8 mouse cellular contexts compared by ENCODE assay signal in genomic region chr4:133419312-133420004, GRCm38 (mm10). TPM values are rescaled to one million over a fixed set of nuclear protein-coding genes. Genes with fewer than 3 reads are reported as not detected.
DNase-seq lines count a peak whose midpoint lies in the region; ATAC-seq lines count a peak whose summit lies in the region.

No protein-coding gene starts in this region.

- H3K27ac ChIP-seq in midbrain, embryonic 10.5 days (replicated peaks) = no peak overlapping the region
- H3K27ac ChIP-seq in midbrain, embryonic 16.5 days (ENCODE audit: low read length) = no peak overlapping the region
- no peak overlapping the region for H3K27ac ChIP-seq in limb, embryonic 11.5 days (replicated peaks; ENCODE audit: low read depth, low read length)

- no peaks in the 10 kb centered on the region for H3K9me3 ChIP-seq in midbrain, embryonic 10.5 days (replicated peaks)
- H3K9me3 ChIP-seq in midbrain, embryonic 16.5 days (replicated peaks; ENCODE audit: control insufficient read depth, low read length, poor library complexity, severe bottlenecking) = no peaks in the 10 kb centered on the region
- no peaks in the 10 kb centered on the region for H3K9me3 ChIP-seq in limb, embryonic 11.5 days (ENCODE audit: control insufficient read depth, low read length)

- 69% methylated on average over 14 of the region's 14 CpGs for WGBS in midbrain, embryonic 10.5 days
- WGBS in midbrain, embryonic 16.5 days = 67% methylated on average over 14 of the region's 14 CpGs
- 66% methylated on average over 14 of the region's 14 CpGs for WGBS in limb, embryonic 11.5 days

- H3K9ac ChIP-seq in midbrain, embryonic 16.5 days (ENCODE audit: low read depth, low read length) = no peak overlapping the region
- H3K9ac ChIP-seq in limb, embryonic 11.5 days (ENCODE audit: low read length) = no peak overlapping the region

- no peak overlapping the region for H3K4me3 ChIP-seq in midbrain, embryonic 10.5 days
- no peak overlapping the region for H3K4me3 ChIP-seq in midbrain, embryonic 16.5 days (ENCODE audit: low read depth, low read length)
- H3K4me3 ChIP-seq in limb, embryonic 11.5 days (ENCODE audit: low read depth, low read length) = no peak overlapping the region

- no peaks in the 10 kb centered on the region for H3K27me3 ChIP-seq in midbrain, embryonic 10.5 days (ENCODE audit: low read depth, poor library complexity, severe bottlenecking)
- H3K27me3 ChIP-seq in midbrain, embryonic 16.5 days (ENCODE audit: control insufficient read depth, insufficient read depth, low read depth, low read length) = no peaks in the 10 kb centered on the region
- no peaks in the 10 kb centered on the region for H3K27me3 ChIP-seq in limb, embryonic 11.5 days (ENCODE audit: control insufficient read depth, insufficient read depth, low read length)

- H3K4me2 ChIP-seq in midbrain, embryonic 16.5 days (ENCODE audit: low read length) = no peak overlapping the region
- H3K4me2 ChIP-seq in limb, embryonic 11.5 days (ENCODE audit: low read depth, severe bottlenecking) = no peak overlapping the region

- peaks cover 8% of the 10 kb centered on the region; the same call in 1 of the 2 replicates for H3K4me1 ChIP-seq in midbrain, embryonic 10.5 days
- H3K4me1 ChIP-seq in midbrain, embryonic 16.5 days (ENCODE audit: control insufficient read depth, insufficient read depth, low read length) = no peaks in the 10 kb centered on the region
- H3K4me1 ChIP-seq in limb, embryonic 11.5 days (ENCODE audit: control insufficient read depth, insufficient read depth, low read length) = no peaks in the 10 kb centered on the region

- DNase-seq in midbrain, embryonic 10.5 days (ENCODE audit: low spot score) = peak; percentile 59
- DNase-seq in NIH3T3 (ENCODE audit: low read depth) = peak; percentile 68
- peak; percentile 53 for DNase-seq in c-Kit-positive CD71-positive TER-119-positive erythroid progenitor cells, embryonic 14.5 days (ENCODE audit: low spot score)
- peak; percentile 55 to 63 for DNase-seq in gastrocnemius, adult 8-10 months (ENCODE audit: low spot score in 2 of 2)
- DNase-seq in limb, embryonic 11.5 days (ENCODE audit: low spot score) = peak; percentile 80
- peak; percentile 78 for DNase-seq in retina, embryonic 14.5 days (ENCODE audit: low spot score)

- no peak for ATAC-seq in midbrain, embryonic 16.5 days
- no peak for ATAC-seq in limb, embryonic 11.5 days (ENCODE audit: insufficient number of reproducible peaks, low FRiP score, low TSS enrichment, low read depth)
- ATAC-seq in inflammation-experienced regulatory T-cells, adult 6 months = no peak

- H3K36me3 ChIP-seq in midbrain, embryonic 10.5 days = peaks cover 71% of the 10 kb centered on the region
- peaks cover 10% of the 10 kb centered on the region; the same call in 1 of the 2 replicates for H3K36me3 ChIP-seq in midbrain, embryonic 16.5 days (ENCODE audit: control insufficient read depth, insufficient read depth, low read length)
- peaks cover 6% of the 10 kb centered on the region for H3K36me3 ChIP-seq in limb, embryonic 11.5 days (ENCODE audit: control insufficient read depth, insufficient read depth, low read length)

RNA-seq across cellular contexts. Expression of gene Slc9a1, which starts 50.0 kb away (rescaled TPM):
- 8.3 and 8.6 TPM in 2 replicates for polyA plus RNA-seq in midbrain, embryonic 10.5 days (2016; fragmentation: Nextera tagmentation; extraction: Ambion mirVana)
- polyA plus RNA-seq in midbrain, embryonic 16.5 days (2015; fragmentation: Nextera tagmentation; extraction: Ambion mirVana) = 10.3 and 12.8 TPM in 2 replicates
- total RNA-seq in gastrocnemius, adult 8-10 months (2022) = 1 to 10 TPM; 6.9 to 9.8 (median 8.4) TPM
- 8.0 and 8.5 TPM in 2 replicates for polyA plus RNA-seq in limb, embryonic 11.5 days (2014; fragmentation: Nextera tagmentation; extraction: Ambion mirVana)
- polyA plus RNA-seq in inflammation-experienced regulatory T-cells, adult 6 months (2017; shearing (Covaris generic)) = 10 to 100 TPM; 13.1 to 14.8 (median 13.3) TPM
